Mouse (Mus musculus): ENCODE measurements around the gene Gm3278.
"Not testable (repeated sequence)": the region's sequence is repeated elsewhere in the genome, so short reads cannot be mapped to it uniquely, and the experiment has no call there.

The Gm3278 gene

DNA sequence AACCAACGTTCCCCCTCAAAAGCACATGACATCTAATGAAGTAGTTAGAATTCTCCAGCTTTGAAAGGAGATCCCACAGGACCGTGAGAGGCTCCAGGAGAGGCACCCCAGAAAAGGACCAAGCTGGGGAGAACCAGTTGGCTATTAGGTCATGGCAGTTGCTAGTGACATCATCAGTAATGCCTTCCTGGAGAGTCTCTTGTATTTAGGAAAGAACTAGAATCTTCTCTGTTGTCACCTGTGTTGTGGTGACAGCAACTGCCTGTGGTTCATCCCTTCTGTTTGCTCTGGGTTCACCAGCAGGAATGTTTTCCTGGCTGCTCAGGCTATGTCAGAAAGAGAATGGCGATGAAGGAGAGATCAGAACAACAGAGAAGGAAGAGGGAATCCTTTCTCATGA lies at the start of gene Gm3278:
Gene Gm3278 (plus strand): TSS at position 301 of the 400 bp plus-strand sequence.
- not testable (repeated sequence) for DNase-seq

DNA sequence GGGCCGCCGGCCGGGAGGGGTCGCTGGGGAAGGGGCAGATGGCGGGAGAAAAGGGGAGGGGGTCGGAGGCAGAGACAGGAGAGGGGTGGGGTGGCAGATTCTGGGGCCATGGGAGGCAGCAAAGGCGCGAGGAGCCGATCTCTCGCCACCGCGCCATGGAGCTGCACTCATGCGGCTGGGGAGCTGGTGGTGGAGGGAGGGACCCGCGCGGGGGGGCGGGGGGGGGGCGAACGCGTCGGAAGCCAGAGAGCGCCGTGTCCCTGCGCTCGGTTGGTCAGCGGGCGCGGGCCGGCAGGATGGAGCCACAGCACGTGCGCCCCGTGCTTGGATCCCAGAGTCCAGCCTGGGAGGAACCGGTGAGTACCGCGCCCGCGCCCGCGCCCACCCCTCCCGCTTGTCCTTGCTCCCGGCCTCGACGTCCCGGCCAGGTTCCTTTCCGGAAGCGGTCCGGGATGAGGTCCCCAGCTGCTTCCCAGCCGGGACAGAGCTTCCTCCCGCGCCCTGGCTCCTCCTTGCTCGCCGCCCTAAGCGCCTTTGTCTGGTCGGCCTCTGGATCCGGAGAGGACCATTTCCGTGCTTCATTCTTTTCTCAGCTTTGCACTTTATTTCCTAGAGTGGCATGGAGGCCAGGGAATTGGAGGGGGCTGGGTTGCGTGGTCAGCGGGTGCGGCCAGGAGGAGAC lies 36.8 kb upstream of the Gm3278 start, which contains the start of gene Gm3264:
Gene Gm3264 (plus strand): TSS at position 278 of the 682 bp plus-strand sequence.
- DNase-seq: not testable (repeated sequence)
